Mouse (Mus musculus) embryo, embryonic 11 days (tissue): ENCODE measurements around the gene Sdc4.

Experiments
- DNase-seq: peaks from one replicate; pipeline ENCODE4 v3.0.0-alpha.2; 2015

Sdc4 gene

GRCm38 (mm10) chr2:164448921-164449320 lies 5.2 kb upstream of the Sdc4 start:
- no peak for DNase-seq

DNA sequence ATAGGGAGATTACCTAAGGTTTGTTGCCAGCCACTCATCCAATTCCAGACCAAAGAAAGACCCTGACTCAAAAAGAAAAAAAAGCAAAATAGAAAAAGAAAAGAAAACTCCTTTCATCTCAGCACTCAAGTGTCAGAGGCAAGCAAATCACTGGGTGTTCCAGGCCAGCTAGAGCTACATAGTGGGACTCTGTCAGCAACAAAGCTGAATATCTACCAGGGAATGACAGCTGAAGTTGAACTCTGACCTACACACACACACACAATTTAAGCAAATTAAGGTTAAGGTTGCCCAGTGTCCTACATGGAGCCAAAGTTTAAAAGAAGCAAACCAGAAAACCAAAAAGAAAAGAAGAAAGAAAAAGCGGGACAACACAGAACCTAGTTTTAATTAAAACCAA lies 4.5 kb upstream of the Sdc4 start:
- DNase-seq = no peak

DNA sequence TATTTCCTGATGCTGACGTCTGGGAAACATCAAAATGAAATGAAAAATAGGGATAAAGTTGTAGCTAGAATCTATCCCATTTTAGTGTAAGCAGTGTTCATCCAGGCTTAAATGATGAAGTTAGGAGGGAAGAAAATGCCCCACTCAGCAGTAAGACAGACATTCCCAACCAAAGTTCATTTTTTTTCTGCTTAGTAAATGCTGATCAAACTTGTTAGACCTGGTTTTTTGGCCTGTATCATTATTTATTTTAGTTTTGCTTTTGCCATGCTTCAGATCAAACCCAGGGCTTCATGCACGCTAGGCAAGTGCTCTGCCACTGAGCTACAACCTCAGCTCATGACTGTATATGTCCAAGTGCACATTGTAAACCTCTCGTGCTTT lies 2.4 kb upstream of the Sdc4 start:
- DNase-seq = no peak

- no peak for DNase-seq
These were observed 1.9 kb upstream of the Sdc4 start for GRCm38 (mm10) chr2:164445399-164446085.

GRCm38 (mm10) chr2:164444701-164445100 lies 1.0 kb upstream of the Sdc4 start:
- no peak for DNase-seq

DNA sequence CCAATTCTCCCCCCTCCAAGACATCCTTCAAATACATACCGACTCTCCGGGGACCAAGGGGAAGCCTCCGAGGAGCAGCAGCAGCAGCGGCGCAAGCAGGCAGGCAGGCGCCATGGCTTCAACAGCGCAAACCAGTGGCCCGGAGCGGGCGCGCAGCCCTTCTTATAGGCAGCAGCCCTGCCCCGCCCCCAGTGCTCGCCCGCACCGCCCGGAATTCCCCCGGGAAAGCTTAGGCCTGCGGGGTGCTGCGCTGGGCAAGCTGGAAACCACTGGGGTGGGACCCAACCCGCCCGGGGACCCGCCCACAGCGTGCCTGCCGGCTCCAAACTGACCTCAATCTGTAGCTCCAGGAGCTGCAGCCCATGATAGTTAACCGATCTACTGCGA lies 643 bp downstream of the Sdc4 start:
- DNase-seq = peak; percentile 88

- no peak for DNase-seq
These were observed 1.2 kb downstream of the Sdc4 start for GRCm38 (mm10) chr2:164442315-164443050.

GRCm38 (mm10) chr2:164441731-164442130 lies 2.0 kb downstream of the Sdc4 start:
- no peak for DNase-seq

GRCm38 (mm10) chr2:164441155-164441554 lies 2.5 kb downstream of the Sdc4 start:
- no peak for DNase-seq

- no peak for DNase-seq
These were observed 3.4 kb downstream of the Sdc4 start for GRCm38 (mm10) chr2:164440314-164440713.

- DNase-seq = no peak
These were observed 4.7 kb downstream of the Sdc4 start for GRCm38 (mm10) chr2:164439001-164439421.

DNA sequence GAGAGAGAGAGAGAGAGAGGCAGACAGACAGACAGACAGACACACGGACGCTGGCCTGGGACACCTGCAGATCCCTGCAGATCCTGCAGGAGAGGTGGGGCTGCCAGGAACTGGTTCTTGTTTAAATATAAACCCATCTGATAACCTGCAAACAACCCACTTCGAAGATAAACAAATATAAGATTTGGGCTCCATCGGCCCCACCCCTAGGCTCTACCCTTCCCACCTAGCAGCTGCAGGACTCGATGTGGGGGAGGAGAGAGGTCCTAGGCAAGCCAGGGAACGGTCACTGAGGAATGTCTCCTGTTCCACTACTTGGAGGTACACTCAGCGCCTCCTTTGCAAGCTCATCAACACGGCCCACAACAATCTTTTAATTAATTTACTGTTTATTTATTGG lies 5.4 kb downstream of the Sdc4 start:
- DNase-seq = no peak

- DNase-seq = no peak
These were observed 6.0 kb downstream of the Sdc4 start for GRCm38 (mm10) chr2:164437710-164438109.

- DNase-seq = no peak
These were observed 6.7 kb downstream of the Sdc4 start for GRCm38 (mm10) chr2:164436961-164437360.

GRCm38 (mm10) chr2:164436215-164436913 lies 7.3 kb downstream of the Sdc4 start:
- no peak for DNase-seq

- no peak for DNase-seq
These were observed 8.2 kb downstream of the Sdc4 start for GRCm38 (mm10) chr2:164435216-164436090.

- no peak for DNase-seq
These were observed 9.0 kb downstream of the Sdc4 start for GRCm38 (mm10) chr2:164434681-164435080.

DNA sequence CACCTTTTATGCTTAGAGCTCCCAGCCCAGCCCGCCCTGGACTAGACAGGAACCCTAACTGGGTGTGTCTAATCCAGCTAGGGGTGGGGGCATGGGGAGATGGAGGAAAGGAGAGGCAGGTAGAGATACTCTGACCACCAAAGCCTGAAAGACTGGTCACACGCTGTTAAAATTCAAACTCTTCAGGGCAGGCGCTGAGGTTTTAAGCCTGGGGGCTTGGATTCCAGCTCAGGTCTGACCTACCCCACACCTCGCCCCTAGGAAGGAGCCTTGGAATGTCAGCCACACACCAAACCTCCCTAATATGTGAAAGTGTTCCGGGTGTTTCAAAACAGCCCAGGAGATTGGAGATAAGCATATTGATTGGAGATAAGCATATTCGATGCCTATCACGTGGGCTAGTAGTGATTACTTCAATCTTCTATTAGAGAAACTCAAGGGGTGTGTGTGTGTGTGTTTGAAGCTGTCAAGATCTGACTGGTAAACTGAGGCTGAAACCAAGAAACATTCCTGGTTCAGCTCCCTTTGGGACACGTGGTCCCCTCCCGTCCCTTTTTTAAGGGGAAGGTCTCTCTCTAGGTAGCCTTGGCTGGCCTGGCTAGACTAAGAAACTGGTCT lies 10.3 kb downstream of the Sdc4 start:
- no peak for DNase-seq

GRCm38 (mm10) chr2:164432541-164433191 lies 11.0 kb downstream of the Sdc4 start:
- no peak for DNase-seq

DNA sequence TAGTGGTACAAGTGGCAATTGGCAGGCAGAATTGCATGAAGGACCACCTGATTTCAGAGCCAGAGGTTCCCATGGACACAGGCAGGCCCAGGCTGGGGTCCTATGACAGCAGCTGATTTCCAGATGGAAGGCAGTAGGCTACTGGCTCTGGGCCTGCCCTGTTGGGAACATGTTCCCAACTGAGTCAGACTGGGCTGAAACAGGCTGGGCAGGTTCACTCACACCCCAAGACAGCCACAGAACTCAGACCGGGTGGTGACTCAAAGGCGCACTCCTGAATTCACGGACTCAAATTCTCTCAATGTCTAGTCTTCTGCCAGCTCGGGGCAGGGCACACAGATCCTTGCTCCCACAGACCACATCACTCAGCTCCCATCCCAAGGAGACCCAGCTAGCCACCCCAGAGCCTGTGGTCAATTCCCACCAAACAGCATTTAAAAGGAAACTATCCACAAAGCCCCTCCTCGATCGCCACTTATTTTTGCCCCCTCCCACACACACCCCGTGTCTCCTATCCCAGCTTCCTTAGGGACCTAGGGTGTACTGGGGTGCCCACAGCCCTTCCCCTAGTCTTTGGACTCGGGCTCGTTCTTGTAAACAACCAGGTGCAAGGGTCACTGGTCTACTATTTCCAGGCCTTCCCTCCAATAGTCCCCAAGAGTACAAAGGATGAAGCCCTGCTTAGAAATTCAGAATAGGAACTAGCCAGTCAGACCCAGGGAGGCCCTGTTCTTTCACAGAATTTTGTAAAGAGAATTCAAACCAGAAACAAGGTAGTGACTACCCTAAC lies 11.8 kb downstream of the Sdc4 start:
- DNase-seq = no peak

GRCm38 (mm10) chr2:164430697-164431096 lies 13.0 kb downstream of the Sdc4 start:
- peak; percentile 53 for DNase-seq
